Mouse (Mus musculus) liver, embryonic 14.5 days (tissue): ENCODE results near the gene Nr1h2.

Source experiments
- CTCF ChIP-seq: IDR thresholded peaks from 2 replicates; pipeline ENCODE4 v1.5.1; 2016; ENCODE audit warnings: antibody characterized with exemption, low read depth, control low read depth
- EP300 ChIP-seq: IDR thresholded peaks from 2 replicates; pipeline ENCODE4 v1.6.1; 2016; ENCODE audit warnings: antibody characterized with exemption, low read depth

DNA sequence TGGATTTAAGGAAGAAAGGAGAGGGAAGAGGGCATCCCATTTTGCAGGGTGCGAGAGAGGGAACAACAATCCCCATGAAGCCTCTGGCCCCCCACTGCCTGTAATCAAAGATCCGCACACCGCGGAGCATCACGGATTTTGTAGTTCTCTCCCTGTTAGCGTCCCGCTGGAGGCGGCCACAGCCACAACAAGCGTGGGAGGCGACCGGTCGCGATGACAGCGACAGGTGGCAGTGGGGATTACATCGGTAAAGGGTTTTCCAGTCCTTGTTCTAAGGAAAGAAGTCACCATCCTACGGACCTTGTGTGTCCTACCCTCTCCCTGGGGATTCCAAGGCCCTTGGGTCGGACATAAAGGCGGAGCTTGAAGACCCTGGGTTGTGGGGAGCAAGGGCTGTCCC lies 33.2 kb upstream of the Nr1h2 start:
- TF ChIP-seq CTCF (no peak), EP300 (no peak)
